Mouse (Mus musculus): ENCODE measurements around the gene Plet1.

Plet1 gene

DNA sequence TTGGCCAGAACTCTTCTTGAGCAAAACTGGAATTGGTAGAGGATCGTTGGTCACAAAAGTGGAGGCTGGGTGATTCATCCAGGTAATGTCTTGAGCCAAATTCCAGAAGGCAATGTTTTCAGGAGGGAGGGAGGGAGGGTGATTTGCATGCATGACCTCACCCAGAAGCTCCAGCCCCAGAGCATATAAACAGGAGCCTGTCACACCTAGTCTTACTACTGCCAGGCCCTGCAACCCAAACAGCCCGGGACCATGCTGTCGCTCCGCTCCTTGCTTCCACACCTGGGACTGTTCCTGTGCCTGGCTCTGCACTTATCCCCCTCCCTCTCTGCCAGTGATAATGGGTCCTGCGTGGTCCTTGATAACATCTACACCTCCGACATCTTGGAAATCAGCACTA, at the start of gene Plet1:
Plet1 (plus strand) TSS at position 215 of the 400 bp plus-strand sequence.
- DNase-seq (ENCODE audit: low read depth): no peak

DNA sequence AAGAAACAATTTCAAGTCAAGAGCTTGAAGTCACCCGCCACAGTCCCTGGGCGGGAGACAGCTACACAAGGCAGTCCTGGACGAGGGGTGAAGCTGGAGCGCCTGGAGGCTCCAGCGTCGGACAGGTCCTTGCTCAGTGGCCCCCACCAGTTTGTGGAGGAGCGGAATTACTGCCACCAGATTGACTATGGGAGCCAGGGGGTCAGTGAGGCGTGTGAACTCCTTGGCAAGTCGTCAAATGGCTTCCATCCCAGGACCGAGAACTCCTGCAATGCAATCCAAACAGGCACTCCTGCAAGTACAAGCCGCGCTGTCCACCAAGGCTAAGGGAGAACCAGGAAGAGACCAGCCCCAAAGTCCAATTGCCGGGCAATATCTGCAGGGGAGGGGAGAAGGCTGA, 45.3 kb upstream of the Plet1 start:
- DNase-seq (ENCODE audit: low read depth): no peak

DNA sequence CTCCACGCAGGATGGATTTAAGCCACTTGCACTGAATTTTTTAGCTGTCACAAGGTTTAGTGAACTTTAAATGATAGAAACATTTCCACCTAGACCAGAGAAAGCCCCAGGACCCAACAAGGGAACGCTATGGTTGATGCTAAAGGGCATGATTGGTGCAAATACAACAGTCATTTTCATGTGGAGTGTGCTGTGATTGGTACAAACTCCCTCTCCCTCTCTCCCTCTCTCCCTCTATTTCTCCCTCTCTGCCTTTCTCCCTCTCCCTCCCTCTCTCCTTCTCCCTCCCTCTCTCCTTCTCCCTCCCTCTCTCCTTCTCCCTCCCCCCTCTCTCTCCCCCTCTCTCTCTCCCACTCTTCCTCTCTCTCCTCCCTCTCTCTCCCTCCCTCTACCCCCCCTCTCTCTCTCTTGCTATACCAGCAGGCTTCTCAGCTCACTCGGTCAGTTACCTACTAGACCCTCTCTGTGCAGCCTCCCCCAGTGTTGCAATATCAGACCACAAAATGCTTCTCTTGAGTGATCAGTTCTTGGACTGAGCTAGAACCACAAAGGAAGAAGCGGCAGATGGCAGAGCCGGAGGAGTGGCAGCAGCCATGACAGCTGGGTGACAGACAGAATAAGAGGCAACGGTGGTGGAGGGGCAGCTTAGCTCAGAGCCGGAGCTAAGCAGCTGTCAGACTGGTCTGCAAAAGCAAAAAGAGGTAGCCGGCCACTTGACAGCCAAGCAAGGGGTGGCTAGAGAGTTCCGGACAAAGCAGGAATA, 42.7 kb upstream of the Plet1 start:
- no peak for DNase-seq (ENCODE audit: low read depth)

DNA sequence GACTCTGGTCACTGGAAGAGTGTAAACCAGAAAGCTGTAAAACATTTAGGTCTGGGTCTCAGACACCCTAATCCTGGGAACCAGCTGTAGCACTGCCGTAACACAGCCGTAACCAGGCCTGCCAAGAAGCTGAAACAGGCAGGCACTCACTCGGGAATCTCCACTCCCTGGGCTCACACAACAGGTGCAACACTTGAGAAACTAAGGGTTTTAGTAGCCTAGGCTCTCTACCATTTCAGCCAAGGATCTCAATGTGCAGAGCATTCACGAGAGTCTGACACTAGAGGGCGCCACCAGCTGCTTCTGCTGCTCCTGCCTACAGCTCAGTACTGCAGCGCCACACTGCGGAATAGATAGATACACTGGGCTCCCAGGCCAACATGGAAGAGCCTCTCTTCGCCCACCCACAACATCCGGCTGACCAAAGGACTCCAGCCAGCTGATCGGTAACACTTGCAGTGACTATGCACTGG, 42.0 kb upstream of the Plet1 start:
- peak; percentile 93 for DNase-seq (ENCODE audit: low read depth)

DNA sequence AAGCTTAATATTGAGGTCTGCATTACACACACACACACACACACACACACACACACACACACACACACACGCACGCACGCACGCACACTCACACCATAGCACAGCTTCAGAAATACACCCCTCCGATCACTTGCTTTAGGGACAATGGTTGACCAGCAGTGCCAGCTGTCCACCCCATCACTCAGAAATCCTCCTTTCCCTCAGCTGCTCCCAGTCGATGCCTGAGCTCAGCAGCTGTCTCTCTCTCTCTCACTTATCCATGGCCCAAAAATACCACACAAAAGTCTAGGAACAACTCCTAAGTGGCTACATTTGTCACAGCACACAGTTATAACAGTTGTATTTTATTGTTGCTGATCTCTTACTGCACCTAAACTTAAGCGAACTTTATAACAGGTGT, 36.7 kb upstream of the Plet1 start:
- no peak for DNase-seq (ENCODE audit: low read depth)

DNA sequence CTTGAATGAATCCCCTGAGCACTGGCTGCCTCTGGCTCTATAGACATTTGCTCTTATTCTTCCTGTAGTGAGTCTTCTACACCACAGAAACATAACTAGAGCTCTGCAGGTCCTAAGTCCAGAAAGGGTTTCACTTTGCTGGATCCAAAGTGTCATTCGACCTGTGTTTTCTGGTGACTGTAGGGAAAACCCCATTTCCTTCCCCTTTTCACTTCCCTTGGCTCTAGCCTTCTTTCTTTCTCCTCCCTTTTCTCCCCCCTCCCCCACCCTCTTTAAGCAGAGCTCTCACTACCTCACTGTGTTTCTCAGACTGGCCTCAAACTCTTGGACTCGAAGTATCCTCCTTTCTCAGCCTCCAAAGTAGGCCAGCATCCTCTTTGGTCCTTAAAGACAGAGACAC, 34.8 kb upstream of the Plet1 start:
- no peak for DNase-seq (ENCODE audit: low read depth)

DNA sequence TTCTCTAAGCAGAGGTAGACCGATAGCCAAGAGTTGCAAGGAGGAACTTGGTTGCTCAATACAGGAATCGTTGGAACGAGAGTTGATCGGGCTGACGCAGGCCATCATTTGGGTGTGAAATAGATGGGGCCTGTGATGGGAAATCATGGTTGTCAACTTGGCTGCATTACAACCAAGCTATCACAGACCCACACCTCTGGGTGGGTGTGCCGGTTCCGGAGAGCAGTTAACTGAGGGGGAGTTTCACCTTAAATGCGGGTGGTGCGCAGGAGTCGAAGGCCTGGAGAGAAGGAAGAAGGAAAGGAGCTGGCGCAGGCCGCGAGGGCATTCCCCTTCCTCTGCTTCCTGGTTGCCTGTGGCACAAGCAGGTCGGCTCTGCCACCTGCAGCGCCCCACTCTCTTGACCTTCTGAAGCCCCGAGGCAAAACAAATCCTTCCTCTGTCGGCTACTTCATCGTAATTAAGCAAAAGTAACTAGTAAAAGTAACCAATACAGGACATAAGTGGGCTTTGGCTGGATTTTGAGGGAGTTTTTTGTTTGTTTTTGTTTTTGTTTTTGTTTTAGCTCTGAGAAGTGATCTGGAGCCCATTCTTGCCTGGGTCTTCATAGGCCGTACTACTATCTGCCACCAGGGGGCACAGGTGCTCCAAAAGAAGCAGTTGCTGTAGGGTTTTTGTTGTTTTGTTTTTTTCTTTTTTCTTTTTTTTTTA, 31.7 kb upstream of the Plet1 start:
- DNase-seq (ENCODE audit: low read depth): peak; percentile 91

DNA sequence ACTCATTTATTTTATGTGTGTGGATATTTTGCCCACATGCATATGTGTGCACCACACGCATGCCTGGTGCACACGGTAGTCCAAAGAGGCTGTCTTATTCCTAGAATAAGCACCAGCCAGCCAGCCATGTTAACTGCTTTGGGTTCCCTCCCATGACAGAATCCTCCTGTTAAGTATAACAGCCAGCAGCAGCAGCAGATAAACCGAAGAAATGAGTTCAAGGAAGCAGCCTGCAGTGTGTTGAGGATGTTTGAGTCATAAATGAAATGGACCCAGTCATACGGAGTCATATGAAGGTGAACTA, 31.2 kb upstream of the Plet1 start:
- no peak for DNase-seq (ENCODE audit: low read depth)

DNA sequence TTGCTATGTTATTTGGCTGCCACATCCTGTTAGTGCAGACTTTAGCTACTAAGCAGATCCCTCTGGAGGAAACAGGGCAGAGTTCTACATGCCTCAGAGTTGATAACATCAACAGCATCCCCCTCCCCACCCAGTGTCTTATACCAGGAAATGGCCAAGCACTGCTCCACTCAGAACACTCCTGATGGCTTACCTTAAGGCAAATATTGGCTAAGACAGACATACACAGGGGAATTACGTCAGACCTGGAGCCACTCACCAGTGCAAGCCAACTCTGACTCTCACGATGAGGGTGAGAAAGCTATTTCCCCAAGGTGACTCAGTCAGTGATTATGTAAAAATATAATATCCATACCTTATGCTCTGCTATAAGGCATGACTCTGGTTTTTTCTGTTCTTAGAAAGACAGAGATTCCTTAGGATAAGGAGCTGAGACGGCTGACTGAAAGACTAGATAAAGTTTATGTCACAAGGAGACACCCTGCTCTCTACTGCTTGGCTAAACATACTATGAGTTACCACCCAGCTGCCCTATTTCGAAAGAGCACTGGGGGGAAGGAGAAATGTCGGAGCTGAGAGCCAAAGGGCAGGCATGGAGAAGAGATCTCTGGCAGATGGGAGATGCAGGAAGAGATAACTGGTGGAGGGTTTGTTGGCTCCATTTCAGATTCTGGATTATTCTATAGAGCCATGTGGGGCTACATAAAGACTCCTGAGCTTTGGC, 23.8 kb upstream of the Plet1 start:
- peak; percentile 69 for DNase-seq (ENCODE audit: low read depth)

DNA sequence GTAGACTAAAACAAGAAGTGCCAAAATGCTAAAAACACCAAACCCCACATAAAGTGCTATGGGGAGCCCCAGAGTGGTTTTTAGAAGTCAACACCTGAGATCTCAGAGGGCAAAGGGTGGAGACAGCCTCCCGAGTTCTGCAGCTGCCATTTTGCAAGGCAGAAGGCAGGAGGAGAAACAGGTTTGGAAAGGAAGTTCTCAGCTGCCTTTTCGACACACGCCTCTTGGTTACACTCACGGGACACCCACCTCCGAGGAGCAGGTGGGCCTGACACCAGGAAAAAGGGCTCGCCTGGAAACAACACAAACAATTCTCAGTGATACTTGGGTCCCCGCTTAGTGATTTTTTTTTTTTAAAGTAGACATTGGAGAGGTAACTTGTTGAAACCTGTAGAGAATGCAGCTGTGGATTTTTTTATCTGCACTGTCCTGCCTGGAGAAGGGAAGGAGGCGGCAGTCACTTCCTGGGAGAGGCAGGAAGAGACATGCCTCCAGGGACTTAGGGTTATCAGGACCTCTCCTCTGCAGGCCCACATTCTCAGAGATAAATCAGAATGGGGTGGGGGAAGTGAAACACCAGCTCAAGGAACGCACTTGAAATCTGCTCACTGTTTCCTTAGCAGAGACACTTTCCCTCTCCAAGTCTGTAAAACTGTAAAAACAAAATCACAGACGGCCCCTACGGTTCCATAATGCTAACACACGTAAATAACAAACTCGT, 23.0 kb upstream of the Plet1 start:
- peak; percentile 23 for DNase-seq (ENCODE audit: low read depth)

DNA sequence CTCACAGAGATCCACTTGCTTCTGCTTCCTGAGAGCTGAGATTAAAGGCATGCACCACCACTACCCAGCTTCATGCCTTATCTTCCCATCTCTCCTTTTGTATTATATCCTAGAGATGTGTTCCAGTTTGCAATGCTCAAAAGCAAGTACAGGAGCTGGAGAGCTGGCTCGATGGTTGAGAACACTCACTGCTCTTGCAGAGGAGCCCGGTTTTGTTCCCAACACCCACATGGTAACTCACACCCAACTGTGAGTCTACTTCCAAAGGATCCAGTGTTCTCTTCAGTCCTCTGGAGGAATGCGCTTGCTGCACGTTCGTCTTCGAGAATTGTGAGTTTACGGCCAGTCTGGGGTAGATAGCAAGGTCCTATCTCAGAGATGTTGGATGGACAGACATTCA, 19.0 kb upstream of the Plet1 start:
- no peak for DNase-seq (ENCODE audit: low read depth)

DNA sequence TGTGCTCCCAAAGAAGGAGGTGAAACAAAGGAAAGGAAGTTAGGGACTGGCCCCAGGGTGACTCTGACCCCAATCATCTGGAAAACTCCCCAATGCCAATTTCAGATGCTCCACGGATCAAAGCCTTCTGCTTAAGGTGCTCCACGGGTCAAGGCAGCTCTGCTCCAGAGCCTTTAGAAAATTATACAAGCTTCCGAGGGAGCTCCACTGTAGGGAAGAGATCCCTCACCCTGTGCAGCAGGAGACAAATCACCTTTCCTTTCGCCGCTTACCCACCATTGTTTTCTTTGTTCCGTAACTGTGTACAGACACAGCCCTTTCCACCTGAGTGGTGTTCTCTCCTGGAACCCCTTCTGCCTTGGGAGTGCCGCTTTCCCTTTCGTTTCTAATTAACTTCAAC, 18.6 kb upstream of the Plet1 start:
- DNase-seq (ENCODE audit: low read depth): no peak

DNA sequence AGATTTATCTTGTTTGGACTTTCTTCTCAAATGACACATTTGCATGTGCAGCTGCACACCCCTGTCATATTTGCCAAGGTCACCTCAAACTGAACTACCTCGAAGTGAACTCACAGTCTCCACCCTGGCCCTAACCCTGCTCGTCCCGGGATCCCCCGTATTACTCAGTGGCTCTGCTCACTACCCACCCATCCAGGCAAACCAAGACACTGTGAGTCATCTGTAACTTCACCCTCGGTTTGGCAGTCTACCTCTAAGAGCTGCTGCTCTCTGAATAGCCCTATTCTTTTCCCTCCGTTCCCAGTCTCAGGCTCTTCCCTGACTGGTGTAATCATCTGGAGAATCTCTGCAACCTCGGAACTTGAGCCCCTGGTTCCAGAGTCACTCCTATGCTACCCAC, 17.7 kb upstream of the Plet1 start:
- no peak for DNase-seq (ENCODE audit: low read depth)

DNA sequence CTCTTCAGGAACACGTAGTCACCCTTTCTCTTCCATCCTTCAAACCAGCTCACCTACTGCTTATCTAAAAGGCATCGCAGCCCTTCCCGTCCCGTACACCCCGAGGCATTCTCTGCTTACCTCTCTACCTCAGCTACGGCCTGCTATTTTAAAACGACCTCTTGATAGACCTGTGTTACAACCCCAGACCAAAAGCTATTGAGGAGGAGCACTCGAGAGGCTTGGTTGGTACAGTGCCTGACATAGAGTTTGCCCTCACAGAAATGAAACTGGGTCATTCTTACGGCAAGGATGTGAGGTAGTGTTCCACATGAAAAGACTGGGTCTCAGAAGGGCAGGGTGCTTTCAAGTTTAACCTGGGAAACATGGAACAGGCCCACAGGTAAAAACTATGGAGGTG, 17.1 kb upstream of the Plet1 start:
- no peak for DNase-seq (ENCODE audit: low read depth)

DNA sequence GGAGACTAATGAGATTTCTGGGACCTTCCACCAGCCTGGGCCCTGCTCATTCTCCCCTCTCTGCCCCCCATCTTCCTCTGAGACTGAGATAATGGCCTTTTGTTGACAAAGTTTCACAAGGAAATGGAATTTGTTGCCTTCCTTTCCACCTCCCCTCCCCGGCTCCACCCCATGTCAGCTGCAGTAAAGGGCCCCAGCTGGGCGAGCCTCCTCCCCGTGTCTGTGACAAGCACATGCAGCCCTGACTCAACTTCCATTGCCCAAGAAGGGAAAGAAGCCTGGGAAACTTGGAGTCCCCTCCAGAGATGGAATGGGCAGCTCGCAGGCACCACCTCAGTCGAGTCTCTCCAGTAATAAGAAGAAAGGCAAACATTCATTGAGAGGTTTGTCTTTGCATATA, 15.5 kb upstream of the Plet1 start:
- DNase-seq (ENCODE audit: low read depth): no peak

DNA sequence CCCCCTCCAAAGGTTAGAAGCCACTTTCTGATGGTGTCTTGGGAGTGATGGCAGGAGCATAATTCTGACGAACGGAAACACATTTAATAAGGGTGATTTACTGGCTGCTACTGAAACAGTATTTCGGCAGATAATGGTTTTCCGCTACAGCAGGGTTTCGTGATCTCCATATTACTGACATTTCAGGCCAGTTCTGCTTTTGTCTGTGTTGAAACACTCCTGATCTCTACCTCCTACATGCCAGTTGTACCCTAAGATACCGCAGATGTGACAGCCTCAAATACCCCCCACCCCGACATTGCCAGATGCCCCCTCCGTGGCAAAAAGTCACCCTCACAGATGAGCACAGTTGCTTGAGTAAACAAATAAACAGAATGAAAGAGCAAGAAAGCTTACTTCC, 14.8 kb upstream of the Plet1 start:
- DNase-seq (ENCODE audit: low read depth): no peak

DNA sequence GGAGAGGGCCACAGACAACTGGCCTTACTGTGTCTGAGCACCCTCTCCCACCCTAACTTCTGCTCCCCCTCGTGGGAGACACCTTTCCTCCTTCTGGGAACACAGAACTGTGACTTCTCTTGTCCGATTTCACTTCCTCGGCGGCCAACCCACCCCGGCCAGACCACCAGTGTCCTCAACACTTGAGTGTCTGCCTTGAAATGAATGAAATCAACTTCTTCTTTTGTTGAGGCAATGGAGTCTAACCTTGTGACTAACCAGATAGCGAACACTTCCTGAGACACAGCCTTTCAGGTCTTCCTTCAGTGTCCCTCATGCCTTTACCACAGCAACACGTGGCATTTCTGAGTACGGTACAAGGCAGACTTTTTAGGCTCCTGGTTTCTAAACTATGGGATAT, 11.6 kb upstream of the Plet1 start:
- DNase-seq (ENCODE audit: low read depth): no peak

DNA sequence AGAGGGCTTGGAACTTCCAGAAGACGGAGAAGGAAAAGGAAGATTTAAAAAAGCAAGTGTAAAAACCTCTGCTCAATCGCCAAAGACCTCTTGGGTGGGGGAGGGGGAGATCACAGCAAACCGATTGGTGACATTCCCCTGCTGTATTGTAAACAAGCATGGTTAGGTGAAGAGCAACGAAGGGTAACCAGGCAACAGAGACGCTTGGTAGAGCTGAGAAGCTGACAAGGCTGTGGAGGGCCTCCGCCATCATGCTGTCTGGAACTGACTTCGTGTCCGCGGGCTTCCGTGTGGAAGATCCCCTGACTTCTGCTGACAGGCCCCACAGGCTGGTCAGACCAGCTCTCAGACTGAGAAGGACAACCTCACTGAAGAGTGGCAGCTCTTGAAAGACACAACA, 8.8 kb upstream of the Plet1 start:
- DNase-seq (ENCODE audit: low read depth): no peak

DNA sequence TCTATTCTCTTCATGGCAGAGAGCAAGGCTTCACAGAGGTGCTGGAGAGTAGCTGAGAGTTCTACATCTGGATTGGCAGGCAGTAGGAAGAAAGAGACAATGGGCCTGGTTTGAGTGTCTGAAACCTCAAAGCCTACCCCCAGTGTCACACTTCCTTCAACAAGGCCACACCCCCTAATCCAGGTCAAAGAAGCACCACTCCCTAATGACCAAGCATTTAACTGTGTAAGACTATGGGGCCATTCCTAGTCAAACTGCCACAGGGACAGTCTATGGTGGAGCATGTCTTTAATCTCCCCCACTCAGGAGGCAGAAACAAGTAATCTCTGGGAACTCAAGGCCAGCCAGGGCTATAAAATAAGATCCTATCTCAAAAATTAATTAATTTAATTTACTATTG, 3.5 kb upstream of the Plet1 start:
- no peak for DNase-seq (ENCODE audit: low read depth)

DNA sequence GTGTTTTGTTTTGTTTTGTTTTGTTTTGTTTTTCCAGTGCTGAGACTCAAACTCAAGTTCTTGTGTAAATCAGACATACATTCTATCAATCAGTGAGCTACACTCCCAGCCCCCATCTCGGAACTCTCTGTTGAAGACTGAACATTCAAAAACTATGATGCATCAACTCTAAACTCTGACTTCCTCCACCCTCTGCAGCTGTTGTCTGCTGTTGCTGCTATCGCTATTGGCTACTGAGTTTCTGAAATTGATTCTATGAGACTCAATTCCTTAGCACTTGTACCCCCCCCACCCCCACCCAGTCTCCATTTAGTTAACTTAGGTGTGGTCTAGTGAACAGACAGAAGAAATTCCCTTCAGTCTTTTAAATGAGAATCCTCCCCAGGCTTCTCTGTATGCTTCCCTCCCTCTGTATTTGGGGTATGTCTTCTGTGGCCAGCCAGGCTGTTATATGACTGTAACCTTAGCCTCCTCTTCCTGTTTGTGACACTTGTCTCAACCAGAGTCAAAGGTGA, 2.7 kb upstream of the Plet1 start:
- peak; percentile 42 for DNase-seq (ENCODE audit: low read depth)

DNA sequence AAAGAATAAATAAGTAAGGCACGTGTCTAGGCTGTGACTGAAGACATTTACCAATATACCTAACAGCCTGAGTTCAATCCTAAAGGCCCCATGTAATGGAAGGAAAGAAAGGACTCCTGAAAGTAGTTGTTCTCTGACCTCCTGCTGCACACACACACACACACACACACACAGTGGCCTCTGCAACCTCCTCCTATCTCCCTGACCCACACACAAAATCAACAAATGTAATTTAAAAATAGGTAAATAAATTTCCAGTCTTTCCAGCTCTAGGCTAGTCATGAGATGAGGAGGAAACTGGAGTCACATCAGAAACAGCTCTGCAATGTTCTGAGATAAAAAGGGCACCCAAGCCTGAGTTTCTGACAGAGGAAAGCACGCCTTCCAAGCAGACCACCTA, 548 bp upstream of the Plet1 start:
- DNase-seq (ENCODE audit: low read depth): no peak

DNA sequence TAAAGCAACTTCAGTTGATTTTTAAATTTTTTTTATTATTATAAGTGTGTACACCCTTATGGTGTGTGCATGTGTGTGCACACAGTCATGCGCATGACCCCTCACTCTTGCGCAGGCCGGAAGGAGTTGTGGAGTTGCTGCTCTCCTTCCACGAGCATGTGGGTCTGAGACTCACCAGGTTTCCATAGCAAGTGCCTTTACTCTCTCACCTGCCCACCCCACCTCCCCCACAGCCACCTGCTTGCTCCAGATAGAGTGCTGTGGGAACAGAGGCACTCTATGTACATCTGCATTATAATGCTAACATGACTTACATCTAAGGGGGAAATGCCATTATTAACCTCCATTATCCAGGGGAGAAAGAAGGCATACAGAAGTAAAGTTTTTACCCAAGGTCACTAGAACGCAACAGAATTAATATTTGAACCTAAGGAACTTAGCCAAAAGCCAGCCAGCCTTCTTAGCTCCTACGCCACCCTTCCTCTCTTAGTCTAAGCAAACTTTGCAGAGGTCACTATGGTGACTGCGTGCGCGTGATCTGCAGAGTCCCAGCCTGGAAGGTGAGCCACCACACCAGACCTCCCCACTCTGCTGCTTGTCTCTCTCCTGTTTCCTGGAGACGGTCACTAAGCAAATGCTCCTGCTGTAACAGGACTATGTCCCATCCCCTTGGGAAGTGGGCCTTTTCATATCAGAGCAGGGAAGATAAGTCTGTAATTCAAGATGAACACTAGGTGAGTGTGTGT, 1.3 kb downstream of the Plet1 start:
- DNase-seq (ENCODE audit: low read depth): no peak

Data from naive thymus-derived CD4-positive, alpha-beta T cell, adult 2 months (primary cell).